10 mouse cellular contexts compared by ENCODE assay signal in genomic region chr12:69419017-69419605, GRCm38 (mm10). TPM values are rescaled to one million over a fixed set of nuclear protein-coding genes. Genes with fewer than 3 reads are reported as not detected.
DNase-seq lines count a peak whose midpoint lies in the region; ATAC-seq lines count a peak whose summit lies in the region.
"Had no signal": no experiment of that assay in that cellular context is flagged by ENCODE, and none has a peak within 500 bp of the region (broad histone marks: within the 10 kb centered on the region; RNA-seq: fewer than 3 reads in every experiment).

No protein-coding gene starts in this region.

- H3K4me1 ChIP-seq in kidney, embryonic 15.5 days, result peaks cover 39% of the 10 kb centered on the region

- peak; percentile 42 for DNase-seq in adrenal gland, adult 2 months
- DNase-seq in adrenal gland, postnatal 10 days, result no peak
- DNase-seq in kidney, adult 8-10 months, result no peak
- peak; percentile 49 for DNase-seq in urinary bladder, postnatal 14 days (ENCODE audit: low spot score)
- no peak for DNase-seq in urinary bladder, adult 2 months (ENCODE audit: low spot score)
- DNase-seq in telencephalon, adult 2 months (ENCODE audit: low read depth, low spot score), result peak; percentile 18
- DNase-seq in layer of hippocampus, postnatal 10 days (ENCODE audit: low spot score in 2 of 2), result no peak
- DNase-seq: liver, postnatal 0 days had no signal

- ATAC-seq in kidney, embryonic 15.5 days (replicated peaks; ENCODE audit: low FRiP score), result peak; percentile 70
- ATAC-seq: liver, postnatal 0 days had no signal

- no peaks in the 10 kb centered on the region for H3K9me3 ChIP-seq in kidney, embryonic 15.5 days (replicated peaks)

- peak overlapping the region; percentile 7; the same call in 1 of the 2 replicates for H3K4me2 ChIP-seq in kidney, embryonic 15.5 days

- no peaks in the 10 kb centered on the region for H3K27me3 ChIP-seq in kidney, embryonic 15.5 days

- WGBS in kidney, embryonic 15.5 days, result 60% methylated on average over 14 of the region's 14 CpGs

- no peak overlapping the region for H3K4me3 ChIP-seq in kidney, embryonic 15.5 days (replicated peaks)

- H3K36me3 ChIP-seq in kidney, embryonic 15.5 days, result no peaks in the 10 kb centered on the region

- H3K27ac ChIP-seq in kidney, embryonic 15.5 days, result peak overlapping the region; percentile 45

- H3K9ac ChIP-seq in kidney, embryonic 15.5 days, result no peak overlapping the region
- H3K9ac ChIP-seq: liver, postnatal 0 days had no signal

RNA-seq across cellular contexts. Expression of gene Gm9887, which starts 46.9 kb away (rescaled TPM):
- 1 to 10 TPM; 1.2 TPM for total RNA-seq in adrenal gland, adult 2 months (2021)
- 3.8 and 3.9 TPM in 2 replicates for polyA plus RNA-seq in adrenal gland, adult 2 months (2012; rRNA removed)
- under 1 TPM in 1 of 2 experiments, not detected in 1; 0.63 TPM for total RNA-seq in adrenal gland, postnatal 10 days (2021)
- 1.4 and 1.7 TPM in 2 replicates for polyA plus RNA-seq in kidney, embryonic 15.5 days (2015; fragmentation: Nextera tagmentation; extraction: Ambion mirVana)
- polyA plus RNA-seq in urinary bladder, adult 2 months (2012; rRNA removed), result 0.69 TPM in 2 replicates
- 1 to 10 TPM; 1.2 to 1.5 TPM for total RNA-seq in layer of hippocampus, postnatal 10 days (2021)
- total RNA-seq: gastrocnemius, adult 18-20 months had no signal

RNA-seq across cellular contexts. Expression of gene Arf6, which starts 47.2 kb away (rescaled TPM):
- 100 to 1,000 TPM; 112 to 123 TPM for total RNA-seq in adrenal gland, adult 2 months (2021)
- 123 and 157 TPM in 2 replicates for polyA plus RNA-seq in adrenal gland, adult 2 months (2012; rRNA removed)
- 100 to 1,000 TPM in 1 of 2 experiments, 10 to 100 TPM in 1; 94.9 to 116 TPM for total RNA-seq in adrenal gland, postnatal 10 days (2021)
- polyA plus RNA-seq in kidney, embryonic 15.5 days (2015; fragmentation: Nextera tagmentation; extraction: Ambion mirVana), result 45.3 and 47.0 TPM in 2 replicates
- polyA plus RNA-seq in urinary bladder, adult 2 months (2012; rRNA removed), result 73.3 and 73.5 TPM in 2 replicates
- total RNA-seq in layer of hippocampus, postnatal 10 days (2021), result 10 to 100 TPM; 64.8 to 69.0 TPM

Comparison
In these comparisons a context has a peak if more than half of its experiments do, and no peak if none do; other contexts are left out.
1. DNase-seq: peak in adrenal gland, adult 2 months (single experiment), urinary bladder, postnatal 14 days (single experiment) and telencephalon, adult 2 months (single experiment); none in adrenal gland, postnatal 10 days (single experiment), kidney, adult 8-10 months (0 of 2), urinary bladder, adult 2 months (single experiment) and layer of hippocampus, postnatal 10 days (0 of 2).